Mouse (Mus musculus): Measurements from ENCODE around the gene Wdr95. TPM values are rescaled to one million over a fixed set of nuclear protein-coding genes. Genes with fewer than 3 reads are reported as not detected.

Gene Wdr95
- total and polyA plus RNA-seq, 3 experiments: not detected

GRCm38 (mm10) chr5:149524242-149524858 is 4.1 kb upstream of the Wdr95 start:
- H3K27ac ChIP-seq (ENCODE audit: control insufficient read depth, low read depth, low read length): no peak overlapping the region
- no peak overlapping the region for H3K9ac ChIP-seq (ENCODE audit: control insufficient read depth, low read depth, low read length, poor library complexity, severe bottlenecking)
- no peaks in the 10 kb centered on the region for H3K79me2 ChIP-seq (ENCODE audit: control insufficient read depth, insufficient read depth, low read length, poor library complexity)
- DNase-seq (ENCODE audit: low read depth, low spot score): peak; percentile 93
- H3K27me3 ChIP-seq (ENCODE audit: control insufficient read depth in 1 of 2, insufficient read depth in 2 of 2, low read length in 2 of 2): no peaks in the 10 kb centered on the region
- no peaks in the 10 kb centered on the region for H3K9me3 ChIP-seq (replicated peaks; ENCODE audit: insufficient read depth, low read length)
- H3K4me3 ChIP-seq (ENCODE audit: control insufficient read depth in 1 of 2, insufficient read depth in 1 of 2, low read depth in 2 of 2, low read length in 2 of 2): peak overlapping the region; percentile 21 to 52; a peak in 3 of 4 replicates
- H3K36me3 ChIP-seq (ENCODE audit: control insufficient read depth in 1 of 2, insufficient read depth in 2 of 2, low read length in 2 of 2): no peaks in the 10 kb centered on the region
- H3K4me1 ChIP-seq (ENCODE audit: control insufficient read depth in 1 of 2, insufficient read depth in 2 of 2, low read length in 2 of 2): 0 out of 4 replicates have a peak, but pooled peaks cover 0 to 3% of the 10 kb centered on the region in 2 experiments
- TF ChIP-seq UBTF (IDR thresholded peaks at IDR 0.05; ENCODE audit: borderline replicate concordance, insufficient read depth, low read depth, low read length): no peak
- no peak for TF ChIP-seq MAZ (IDR thresholded peaks at IDR 0.05; ENCODE audit: low read depth, low read length)
- no peak for TF ChIP-seq MAFK (IDR thresholded peaks at IDR 0.05; ENCODE audit: borderline replicate concordance, low read depth, low read length)
- 0 out of 2 replicates have a peak, but pooled peaks have one; percentile 15 for TF ChIP-seq ELF1 (IDR thresholded peaks at IDR 0.05; ENCODE audit: low read depth, low read length)
- no peak for TF ChIP-seq CHD1 (IDR thresholded peaks at IDR 0.05; ENCODE audit: low read depth, low read length)
- peak; percentile 66 for TF ChIP-seq MXI1 (IDR thresholded peaks at IDR 0.05; ENCODE audit: low read depth, low read length)
- peak; percentile 45; the same call in 1 of the 2 replicates for TF ChIP-seq GATA1 (IDR thresholded peaks at IDR 0.05; ENCODE audit: low read depth, low read length)
- no peak for TF ChIP-seq MYB (IDR thresholded peaks at IDR 0.05; ENCODE audit: low read depth, low read length)
- TF ChIP-seq GABPA (IDR thresholded peaks at IDR 0.05; ENCODE audit: low read depth, low read length): no peak
- no peak for TF ChIP-seq POLR2A (IDR thresholded peaks at IDR 0.05; ENCODE audit: control insufficient read depth in 1 of 2, insufficient read depth in 1 of 2, low read depth in 1 of 2, low read length in 2 of 2, poor library complexity in 1 of 2)
- TF ChIP-seq ZNF384 (IDR thresholded peaks at IDR 0.05; ENCODE audit: low read depth, low read length): no peak
- TF ChIP-seq ZMIZ1 (IDR thresholded peaks at IDR 0.05; ENCODE audit: low read depth, low read length): no peak
- TF ChIP-seq ZKSCAN1 (IDR thresholded peaks at IDR 0.05; ENCODE audit: low read depth, low read length): no peak
- TF ChIP-seq HCFC1 (IDR thresholded peaks at IDR 0.05; ENCODE audit: low read depth, low read length): no peak
- no peak for TF ChIP-seq USF2 (IDR thresholded peaks at IDR 0.05; ENCODE audit: borderline replicate concordance in 1 of 2, insufficient read depth in 1 of 2, low read depth in 1 of 2, low read length in 2 of 2)
- peak; percentile 99 for TF ChIP-seq RAD21 (IDR thresholded peaks at IDR 0.05; ENCODE audit: low read depth, low read length)
- no peak for TF ChIP-seq E2F4 (IDR thresholded peaks at IDR 0.05; ENCODE audit: borderline replicate concordance, low read depth, low read length)
- TF ChIP-seq MYC (IDR thresholded peaks at IDR 0.05; ENCODE audit: low read depth, low read length): peak; percentile 85
- no peak for TF ChIP-seq POLR2AphosphoS5 (IDR thresholded peaks at IDR 0.05; ENCODE audit: borderline replicate concordance, low read depth, low read length)
- TF ChIP-seq NRF1 (IDR thresholded peaks at IDR 0.05; ENCODE audit: insufficient read depth, low read depth, low read length, poor library complexity, severe bottlenecking): no peak
- TF ChIP-seq MEF2A (IDR thresholded peaks at IDR 0.05; ENCODE audit: extremely low read depth, insufficient replicate concordance, low read depth, low read length, poor library complexity, severe bottlenecking): no peak
- TF ChIP-seq NELFE (IDR thresholded peaks at IDR 0.05; ENCODE audit: low read depth, low read length): no peak
- TF ChIP-seq CHD2 (IDR thresholded peaks at IDR 0.05; ENCODE audit: low read length): no peak
- no peak for TF ChIP-seq RCOR1 (IDR thresholded peaks at IDR 0.05; ENCODE audit: low read depth, low read length)
- 0 out of 2 replicates have a peak, but pooled peaks have one; percentile 41 for TF ChIP-seq BHLHE40 (IDR thresholded peaks at IDR 0.05; ENCODE audit: borderline replicate concordance, low read depth, low read length)
- TF ChIP-seq SMC3 (IDR thresholded peaks at IDR 0.05; ENCODE audit: low read depth, low read length): peak; percentile 88
- peak; percentile 69 for TF ChIP-seq SIN3A (IDR thresholded peaks at IDR 0.05; ENCODE audit: low read length)
- TF ChIP-seq CTCF (IDR thresholded peaks at IDR 0.05 in 2 of 3, conservative IDR thresholded peaks at IDR 0.05 in 1 of 3; ENCODE audit: control insufficient read depth in 1 of 3, insufficient read depth in 1 of 3, low read depth in 2 of 3, low read length in 3 of 3, poor library complexity in 1 of 3, severe bottlenecking in 1 of 3): peak; percentile 89 to 99 (median 99)
- TF ChIP-seq KAT2A (conservative IDR thresholded peaks at IDR 0.05; ENCODE audit: low read depth, low read length): no peak
- TF ChIP-seq EP300 (IDR thresholded peaks at IDR 0.05; ENCODE audit: low read depth in 1 of 2, low read length in 2 of 2): no peak
- TF ChIP-seq JUND (IDR thresholded peaks at IDR 0.05; ENCODE audit: low read depth, low read length): 0 out of 2 replicates have a peak, but pooled peaks have one; percentile 47
- TF ChIP-seq TBP (IDR thresholded peaks at IDR 0.05; ENCODE audit: low read depth, low read length): no peak
- peak; percentile 84 for TF ChIP-seq MAX (IDR thresholded peaks at IDR 0.05; ENCODE audit: low read length)
- no peak for TF ChIP-seq POLR2AphosphoS2 (IDR thresholded peaks at IDR 0.05; ENCODE audit: low read length)
- TF ChIP-seq USF1 (IDR thresholded peaks at IDR 0.05; ENCODE audit: low read depth, low read length): 0 out of 2 replicates have a peak, but pooled peaks have one; percentile 29
- TF ChIP-seq ZC3H11A (IDR thresholded peaks at IDR 0.05; ENCODE audit: low read depth, low read length): peak; percentile 91
- TF ChIP-seq ETS1 (IDR thresholded peaks at IDR 0.05; ENCODE audit: low read depth, low read length): no peak

Data from MEL (cell line).